Mouse (Mus musculus): ENCODE measurements around the gene Skap1.

DNA sequence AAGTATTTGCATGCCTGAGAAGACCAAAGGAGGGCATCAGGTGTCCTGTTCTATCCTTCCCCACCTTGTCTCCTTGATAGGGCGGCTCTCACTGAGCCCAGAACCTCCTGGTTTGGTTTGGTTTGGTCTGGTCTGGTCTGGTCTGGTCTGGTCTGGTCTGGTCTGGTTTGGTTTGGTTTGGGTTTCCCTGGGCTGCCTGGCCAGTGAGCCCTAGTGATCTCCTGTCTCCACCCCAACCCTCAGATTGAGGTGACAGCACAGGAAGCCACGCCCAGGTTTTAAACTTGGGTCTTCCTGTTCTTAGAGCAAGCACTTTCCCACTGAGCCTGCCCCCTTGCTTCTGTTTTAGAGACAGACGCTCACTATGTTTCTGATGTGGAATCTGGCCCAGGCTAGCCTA, 202.5 kb downstream of the Skap1 start:
- TF ChIP-seq CTCF (IDR thresholded peaks at IDR 0.05) (no peak), POLR2A (IDR thresholded peaks at IDR 0.05; ENCODE audit: insufficient read depth, low read depth, low read length) (no peak), EP300 (IDR thresholded peaks at IDR 0.05; ENCODE audit: insufficient read depth, low read depth, low read length) (no peak)
